Mouse (Mus musculus) adrenal gland, adult 8-10 months (tissue): ENCODE data around the gene Stxbp5. TPM values are rescaled to one million over a fixed set of nuclear protein-coding genes. Genes with fewer than 3 reads are reported as not detected.

Experiments
- DNase-seq: peaks from one replicate; pipeline ENCODE4 v3.0.0; 2022
- total RNA-seq, 4 experiments: library from RNA; stranded (reverse); gene quantifications; 2 replicates each; pipeline ENCODE4 v1.2.4; 2022

The Stxbp5 gene
- total RNA-seq, 4 experiments from 2014 or later: 29.1 to 43.0 (median 31.7) TPM

DNA sequence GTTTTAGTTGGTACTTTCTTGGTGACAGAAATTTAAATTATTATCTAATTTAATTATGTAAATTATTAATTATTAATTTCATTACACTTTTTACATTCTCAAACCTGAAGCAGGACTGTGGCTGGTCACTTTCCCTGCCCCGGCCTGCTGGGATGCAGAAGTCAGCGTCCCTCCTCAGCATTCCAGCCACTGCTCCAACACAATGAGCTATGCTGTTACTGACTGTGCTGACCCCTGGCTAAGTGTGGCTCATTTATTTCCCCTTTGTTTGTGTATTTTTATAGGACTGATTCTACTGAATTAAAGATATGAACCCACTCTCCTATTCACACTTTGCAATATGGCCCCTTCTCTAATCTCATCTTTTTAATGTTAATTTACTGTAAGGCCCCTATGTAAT, 43.0 kb downstream of the Stxbp5 start:
- no peak for DNase-seq

DNA sequence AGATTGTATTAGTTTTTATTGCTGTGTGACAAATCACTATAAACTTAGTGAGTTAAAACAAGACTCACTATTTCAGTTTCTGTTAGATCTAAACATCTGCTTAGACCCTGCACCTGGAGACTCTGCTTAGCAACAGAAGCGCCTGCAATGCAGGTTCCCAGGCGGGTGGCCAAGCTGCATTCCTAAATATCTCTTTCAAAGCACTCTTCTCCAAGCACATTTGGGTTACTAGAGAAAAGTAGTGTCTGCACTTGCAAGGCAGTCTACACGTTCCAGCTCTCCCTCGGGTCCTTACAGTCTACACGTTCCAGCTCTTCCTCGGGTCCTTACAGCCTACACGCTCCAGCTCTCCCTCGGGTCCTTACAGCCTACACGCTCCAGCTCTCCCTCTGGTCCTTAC, 44.1 kb downstream of the Stxbp5 start:
- DNase-seq: no peak

DNA sequence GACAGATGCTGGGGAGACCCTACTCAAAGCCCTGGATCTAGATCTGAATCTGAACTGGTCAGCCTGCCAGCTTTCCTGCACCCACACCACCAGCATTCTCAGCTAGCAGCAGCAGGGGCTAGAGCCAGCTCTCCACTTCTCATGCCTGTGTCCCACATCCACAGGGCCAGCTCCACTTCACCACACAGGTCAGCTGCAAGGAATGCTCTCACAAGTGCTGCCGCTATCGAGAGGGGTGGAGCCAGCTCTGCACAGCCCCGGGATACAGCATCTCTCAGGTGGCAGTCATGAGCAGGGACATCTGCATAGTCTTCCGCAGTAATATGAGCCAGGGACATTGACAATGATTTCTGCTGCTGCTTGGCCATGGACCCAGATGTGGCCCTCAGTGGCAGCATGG, 54.5 kb downstream of the Stxbp5 start:
- DNase-seq: no peak

DNA sequence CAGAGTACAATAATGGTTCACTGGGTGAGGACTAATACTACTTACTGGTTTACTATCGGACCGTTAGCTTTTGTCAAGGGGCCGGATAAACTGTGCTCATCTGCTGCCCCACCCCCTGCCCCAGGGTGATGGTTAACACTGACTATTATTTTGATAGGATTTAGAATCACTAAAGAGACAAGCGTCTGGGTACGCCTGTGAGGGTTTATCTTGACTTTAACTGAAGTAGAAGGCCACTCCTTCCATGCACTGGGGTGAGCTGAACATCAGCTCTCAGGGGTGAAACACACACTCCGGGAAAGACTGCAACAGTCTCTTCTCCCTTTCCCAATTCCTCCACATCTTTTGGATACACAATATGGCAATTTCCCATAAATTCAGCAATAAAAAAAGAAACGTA, 61.5 kb downstream of the Stxbp5 start:
- DNase-seq: no peak

DNA sequence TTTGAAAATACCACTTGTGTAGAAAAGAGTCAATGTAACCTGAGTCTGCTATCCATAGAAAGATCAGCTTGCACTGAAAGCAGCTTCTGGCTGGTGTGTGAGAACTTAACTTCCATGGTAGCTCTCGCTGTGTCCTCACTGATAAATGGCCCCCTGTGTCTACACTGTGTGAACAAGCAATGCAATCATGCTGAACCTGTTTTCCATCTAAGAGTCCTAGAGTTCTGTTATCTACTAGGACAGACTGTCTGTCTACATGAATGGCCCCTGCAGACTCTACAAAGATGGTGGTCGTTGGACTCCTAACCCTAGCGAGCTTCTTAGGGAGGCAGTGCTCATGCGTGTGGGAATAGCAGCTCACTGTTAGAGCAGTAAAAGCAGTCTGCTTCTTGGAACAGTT, 65.9 kb downstream of the Stxbp5 start:
- no peak for DNase-seq

DNA sequence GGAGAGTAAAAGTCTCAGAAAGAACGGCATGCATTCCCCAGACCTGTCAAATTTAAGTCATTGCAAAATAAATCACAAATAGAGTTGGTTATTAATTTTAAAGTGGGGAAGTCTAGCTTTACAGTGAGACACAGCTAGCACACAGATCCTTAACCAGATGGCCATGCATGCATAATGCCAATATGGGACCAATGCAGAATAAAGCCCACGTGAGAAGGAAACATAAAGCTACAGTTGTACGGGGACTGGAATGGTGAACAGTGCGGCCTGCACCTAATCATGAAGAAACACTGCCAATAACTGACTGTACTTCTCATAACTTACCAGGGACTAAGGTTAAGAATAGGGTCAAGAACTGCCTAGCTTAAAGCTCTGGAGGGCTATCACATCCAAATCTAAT, 67.9 kb downstream of the Stxbp5 start:
- no peak for DNase-seq

DNA sequence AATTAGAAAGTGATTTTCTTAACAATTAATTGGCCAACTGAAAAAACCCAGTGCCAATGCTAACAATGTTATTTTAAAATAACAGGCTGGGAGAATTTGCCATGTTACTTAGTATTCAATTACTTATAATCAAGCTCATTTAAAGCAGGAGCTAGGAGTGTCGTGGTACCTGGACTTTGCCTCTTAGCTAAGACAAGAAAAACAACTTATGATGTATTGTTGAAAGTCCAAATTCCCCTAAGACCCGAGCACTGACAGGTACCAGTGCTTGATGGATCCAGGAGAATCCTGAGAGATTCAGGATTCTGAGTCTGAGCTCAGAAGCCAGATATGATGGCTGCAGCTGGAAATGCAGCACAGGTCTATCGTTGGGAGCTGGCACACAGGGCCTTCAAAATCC, 71.1 kb downstream of the Stxbp5 start:
- no peak for DNase-seq

DNA sequence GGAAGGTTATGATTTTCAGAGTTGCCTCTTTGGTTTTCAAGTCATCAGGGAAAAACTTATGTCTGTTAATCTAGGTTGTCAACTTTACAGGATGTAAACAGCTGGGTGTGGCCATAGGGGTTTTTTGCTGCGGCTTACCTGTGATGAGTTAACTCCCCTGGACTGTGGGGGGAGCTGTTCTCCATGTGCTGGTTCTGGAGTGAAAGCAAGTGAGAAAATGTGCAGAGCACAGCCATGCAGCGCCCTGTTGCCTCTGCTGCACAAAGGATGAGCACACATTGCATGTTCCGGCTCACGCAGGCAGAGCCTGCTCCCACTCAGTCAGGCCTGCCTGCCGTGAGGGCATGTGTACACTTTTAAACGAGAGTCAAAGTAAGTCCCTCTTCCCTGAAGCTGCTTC, 79.6 kb downstream of the Stxbp5 start:
- no peak for DNase-seq

DNA sequence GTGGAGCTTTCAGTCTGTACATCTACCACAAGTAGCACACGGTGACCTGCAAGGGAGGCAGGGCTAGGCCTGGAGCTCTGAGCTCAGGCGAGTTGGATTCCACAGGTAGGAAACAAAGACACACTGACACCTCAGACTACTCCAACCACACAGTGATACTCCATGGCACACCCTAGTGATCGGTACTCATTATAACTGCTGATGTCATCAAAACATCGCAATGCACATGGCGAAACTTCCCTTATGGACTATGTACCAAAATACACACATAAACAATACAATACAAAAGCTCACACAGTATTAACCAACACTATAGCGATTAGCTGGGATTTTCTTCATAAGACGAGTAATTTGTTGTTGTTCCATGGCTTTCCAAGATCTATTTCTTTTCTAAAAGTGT, 82.3 kb downstream of the Stxbp5 start:
- DNase-seq: no peak

DNA sequence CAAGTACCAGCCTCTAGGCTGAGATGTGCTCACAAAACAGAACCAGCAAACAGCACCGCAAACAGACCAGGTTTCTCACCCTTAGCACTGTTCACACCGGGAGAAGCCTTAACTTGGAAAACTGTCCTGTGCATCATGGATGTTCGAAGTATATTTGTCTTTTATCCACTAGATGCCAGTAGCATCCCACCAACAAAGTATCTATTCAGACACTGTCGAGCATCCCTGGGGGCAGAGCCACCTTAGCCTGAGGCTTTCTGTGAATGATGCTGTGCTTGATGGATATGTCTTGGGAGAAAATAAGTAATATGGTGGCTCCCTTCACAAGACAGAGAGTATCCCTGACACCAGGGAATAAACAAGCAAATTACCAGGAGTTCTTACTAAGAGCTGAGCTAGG, 87.0 kb downstream of the Stxbp5 start:
- no peak for DNase-seq

DNA sequence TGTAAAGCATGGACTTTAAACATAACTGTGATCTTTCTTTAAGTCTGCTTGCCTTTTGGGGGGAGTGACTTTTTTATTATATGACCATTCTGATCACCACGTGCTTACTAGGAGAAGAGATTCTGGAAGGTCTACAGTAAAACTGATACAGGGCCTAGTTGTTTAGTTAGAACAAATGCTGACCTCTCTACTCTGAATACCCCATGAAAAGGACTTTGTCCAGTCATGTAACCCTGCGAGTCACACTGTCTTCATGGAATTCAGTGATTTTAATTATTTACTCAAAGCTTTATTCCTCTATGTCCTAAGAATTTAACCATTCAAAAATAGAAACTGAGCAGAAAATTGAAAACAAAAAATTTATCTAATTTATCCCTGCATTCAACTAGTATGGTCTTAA, 93.3 kb downstream of the Stxbp5 start:
- DNase-seq: no peak

DNA sequence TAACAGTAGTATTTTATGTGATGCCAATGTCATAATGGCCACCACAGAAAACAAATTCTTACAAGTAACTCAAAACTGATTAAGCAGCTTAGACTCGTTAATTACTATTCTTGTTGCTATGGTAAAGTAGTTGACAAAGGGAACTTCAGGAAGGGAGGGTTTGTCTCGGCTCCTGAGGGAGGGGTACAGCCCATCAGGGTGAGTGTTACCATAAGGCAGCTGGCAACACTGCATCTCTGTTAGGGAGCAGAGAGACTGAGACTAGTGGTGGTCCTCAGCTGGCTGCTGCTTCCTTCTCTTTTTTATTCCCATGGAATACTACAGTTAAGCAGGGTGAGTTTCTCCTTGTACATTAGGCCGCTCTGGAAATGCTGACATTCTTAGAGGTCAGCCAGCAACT, 95.5 kb downstream of the Stxbp5 start:
- DNase-seq: no peak

DNA sequence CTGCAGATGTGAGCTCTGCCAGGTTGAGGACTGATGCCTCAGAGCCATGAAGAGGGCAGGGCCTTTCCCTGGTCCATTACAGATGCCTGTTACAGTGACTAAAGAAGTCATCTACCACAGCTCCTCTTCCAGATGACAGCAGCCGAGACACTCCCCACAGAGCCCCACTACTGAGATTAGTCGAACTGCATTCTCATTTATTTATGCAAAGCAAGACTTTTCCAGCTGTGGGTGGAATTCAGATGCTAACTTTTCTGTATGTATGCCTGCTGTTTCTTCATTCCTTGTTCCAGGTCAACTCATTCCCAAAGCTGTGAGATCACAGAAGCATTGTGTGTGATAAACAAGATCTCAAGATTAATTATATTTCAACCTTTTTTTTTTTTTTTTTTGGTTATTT, 97.8 kb downstream of the Stxbp5 start:
- no peak for DNase-seq

DNA sequence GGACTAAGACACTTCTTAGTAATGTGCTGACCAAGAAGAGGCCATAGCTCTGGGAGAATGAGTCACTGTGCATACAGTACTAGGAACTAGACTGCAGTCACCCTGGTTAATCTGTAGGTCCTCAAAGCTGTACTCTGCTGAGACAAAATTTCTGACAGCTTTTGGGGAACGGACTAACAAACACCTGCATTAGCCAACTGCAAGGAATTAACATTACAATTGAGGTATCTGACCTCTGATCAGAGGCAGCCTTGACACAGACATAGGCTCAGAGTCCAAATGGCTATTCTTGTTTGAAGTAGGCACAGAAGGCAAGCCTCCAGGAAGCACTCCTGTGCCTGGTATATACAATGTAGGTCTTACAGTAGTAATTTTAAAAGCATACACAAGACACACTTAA, 99.3 kb downstream of the Stxbp5 start:
- no peak for DNase-seq

DNA sequence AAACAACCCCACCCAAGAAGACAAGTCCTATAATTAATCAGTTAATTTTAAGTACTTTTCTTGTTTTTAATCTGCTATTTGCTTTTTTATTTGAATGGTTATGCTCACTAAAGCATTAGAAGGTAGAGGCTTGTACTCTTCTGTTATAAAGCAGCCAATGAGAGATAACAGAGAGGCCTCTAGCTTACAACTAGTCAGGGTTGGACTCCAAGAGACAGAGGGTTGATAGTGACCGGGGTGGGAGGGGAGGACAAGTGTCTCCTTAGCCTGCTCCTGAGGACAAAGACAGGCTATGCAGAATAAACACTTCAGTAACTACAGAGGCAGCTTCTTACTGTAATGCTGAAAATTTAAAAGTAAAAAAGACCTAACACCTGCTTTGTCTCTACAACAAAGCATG, 101.8 kb downstream of the Stxbp5 start:
- no peak for DNase-seq

DNA sequence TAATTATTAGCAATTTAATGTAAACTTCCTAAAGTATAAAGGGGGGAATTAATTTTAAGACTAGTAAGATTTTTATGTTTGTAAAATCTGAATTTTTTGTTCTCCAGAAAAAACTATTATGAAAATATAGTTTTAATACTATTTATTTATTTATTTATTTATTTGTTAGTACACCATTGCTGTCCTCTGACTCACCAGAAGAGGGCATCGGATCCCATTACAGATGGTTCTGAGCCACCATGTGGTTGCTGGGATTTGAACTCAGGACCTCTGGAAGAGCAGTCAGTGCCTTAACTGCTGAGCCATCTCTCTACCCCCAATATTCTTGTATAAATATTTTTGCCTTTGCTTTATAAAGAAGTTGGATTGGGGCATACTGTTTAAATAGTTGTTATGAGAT, 104.5 kb downstream of the Stxbp5 start:
- DNase-seq: no peak

DNA sequence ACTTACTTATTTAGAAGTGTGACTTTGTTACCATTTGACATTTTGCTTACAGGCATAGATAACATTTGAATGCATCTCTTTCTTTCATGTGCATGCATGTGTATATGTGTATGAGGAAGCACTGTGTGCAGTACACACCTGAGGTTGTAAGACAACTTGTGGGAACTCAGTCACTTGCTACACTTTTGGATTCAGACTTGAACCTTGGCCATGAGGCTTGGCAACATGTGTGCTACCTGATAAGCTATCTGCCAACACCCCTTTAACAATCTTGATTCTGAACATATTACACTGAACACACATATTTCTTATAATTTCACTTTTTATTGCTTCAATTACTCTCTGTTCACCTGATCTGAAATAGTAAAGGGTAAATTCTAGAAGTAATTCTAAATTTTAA, 106.5 kb downstream of the Stxbp5 start:
- no peak for DNase-seq

DNA sequence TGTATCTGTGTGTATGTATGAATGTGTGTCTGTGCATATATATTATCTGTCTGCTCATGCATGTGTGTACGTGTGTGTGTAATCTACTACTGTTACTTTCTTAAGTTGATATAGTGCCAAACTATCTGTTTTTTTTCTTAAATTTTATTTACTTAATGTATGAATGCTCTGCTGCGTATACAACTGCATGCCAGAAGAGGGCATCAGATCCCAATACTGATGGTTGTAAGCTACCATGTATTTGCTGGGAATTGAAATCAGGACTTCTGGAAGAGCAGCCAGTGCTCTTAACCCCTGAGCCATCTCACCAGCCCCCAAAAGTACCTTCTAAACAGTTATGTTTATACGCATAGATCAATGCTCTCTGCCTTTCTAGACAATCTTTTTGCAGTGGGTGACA, 109.9 kb downstream of the Stxbp5 start:
- DNase-seq: no peak

DNA sequence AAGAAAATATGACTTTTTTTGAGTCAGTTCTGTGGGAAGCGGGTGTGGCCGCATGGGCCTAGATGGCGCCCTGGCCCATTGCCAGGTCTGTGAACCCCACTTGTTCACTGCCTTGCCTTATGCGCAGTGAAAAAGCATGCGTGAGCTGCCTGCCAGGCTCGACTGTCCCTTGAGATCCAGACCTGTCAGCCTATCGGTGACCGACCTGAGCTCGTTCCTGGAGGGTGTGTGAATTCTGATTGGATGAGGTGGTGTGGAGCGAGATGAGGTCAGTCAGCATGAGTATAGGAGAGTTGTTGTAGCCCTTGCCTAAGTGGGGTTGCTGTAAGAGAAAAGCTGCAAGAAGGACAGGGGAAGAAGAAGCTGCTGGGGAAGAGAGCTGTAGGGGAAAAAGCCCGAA, 114.4 kb downstream of the Stxbp5 start:
- no peak for DNase-seq

DNA sequence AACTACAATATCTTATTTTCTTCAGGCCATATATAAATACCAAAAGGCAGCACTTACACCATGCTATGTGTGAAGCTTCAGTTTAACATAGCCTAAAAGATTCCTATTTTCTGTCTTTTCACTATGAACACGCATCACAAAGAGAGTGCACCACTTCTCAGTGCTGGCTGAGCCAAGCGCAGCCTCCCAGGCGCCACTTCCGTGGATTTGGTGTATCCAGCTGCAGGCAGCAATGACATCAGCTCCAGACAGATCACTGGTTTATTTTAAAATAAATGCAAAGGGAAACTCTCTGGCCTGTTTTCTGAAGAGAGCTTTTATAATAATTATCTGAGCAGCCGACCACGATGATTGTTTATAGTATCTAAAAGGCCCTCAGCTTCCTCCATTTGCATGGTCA, 115.2 kb downstream of the Stxbp5 start:
- DNase-seq: no peak

DNA sequence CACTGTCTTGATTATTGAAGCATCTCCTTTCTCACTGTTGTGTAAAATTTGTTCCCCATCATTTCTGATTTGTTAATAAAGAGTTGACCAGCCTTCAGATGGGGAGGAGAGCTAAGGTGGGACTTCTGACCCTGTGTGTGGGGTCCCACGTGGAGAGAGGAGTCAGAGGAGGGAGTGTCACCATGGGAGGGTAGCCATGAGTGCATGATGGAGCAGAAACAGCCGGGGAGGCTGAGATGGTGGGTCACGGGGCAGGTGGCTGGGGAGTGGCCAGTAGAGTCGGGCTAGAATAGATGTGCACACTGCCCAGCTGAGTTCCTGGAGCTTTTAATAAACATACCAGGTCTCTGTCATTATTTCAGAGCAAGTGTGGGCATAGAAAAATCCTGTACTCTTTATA, 121.0 kb downstream of the Stxbp5 start:
- DNase-seq: no peak

DNA sequence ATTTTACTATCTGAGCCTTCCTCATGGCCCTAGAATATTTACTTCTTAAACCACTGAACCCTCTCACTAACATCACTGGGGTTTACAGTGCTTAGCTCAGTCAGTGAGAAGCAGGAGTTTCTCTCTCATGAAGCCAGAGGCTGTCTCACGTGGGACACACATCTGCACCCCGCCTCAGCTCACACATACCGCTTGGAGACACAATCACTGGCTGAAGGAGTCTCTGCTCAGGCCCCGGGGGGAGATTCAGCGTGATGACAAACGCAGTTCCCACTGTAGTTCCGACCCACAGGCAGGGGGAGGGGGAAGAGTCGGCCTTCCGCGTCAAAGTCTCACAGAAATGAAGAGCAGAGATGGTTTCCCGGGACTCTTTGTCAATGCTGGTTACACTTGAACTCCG, 130.6 kb downstream of the Stxbp5 start:
- DNase-seq: no peak

DNA sequence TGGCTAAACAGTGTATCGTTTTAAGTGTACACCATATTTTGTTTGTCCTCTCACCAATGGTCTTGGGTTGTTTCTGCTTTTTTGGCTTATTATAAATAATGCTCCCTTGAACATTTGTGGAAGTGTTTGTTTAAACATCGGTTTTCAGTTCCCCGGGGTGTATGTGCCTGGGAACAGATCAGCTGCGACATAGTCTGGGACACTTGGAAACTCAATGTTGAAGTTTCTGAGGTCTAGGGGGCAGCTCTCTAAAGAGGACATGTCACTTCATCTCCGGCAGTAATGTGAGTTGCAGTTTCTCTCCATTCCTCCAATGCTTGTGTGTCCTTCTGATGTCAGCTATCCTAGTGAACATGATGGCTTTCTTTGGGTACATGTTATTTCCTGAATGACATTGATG, 137.0 kb downstream of the Stxbp5 start:
- no peak for DNase-seq

DNA sequence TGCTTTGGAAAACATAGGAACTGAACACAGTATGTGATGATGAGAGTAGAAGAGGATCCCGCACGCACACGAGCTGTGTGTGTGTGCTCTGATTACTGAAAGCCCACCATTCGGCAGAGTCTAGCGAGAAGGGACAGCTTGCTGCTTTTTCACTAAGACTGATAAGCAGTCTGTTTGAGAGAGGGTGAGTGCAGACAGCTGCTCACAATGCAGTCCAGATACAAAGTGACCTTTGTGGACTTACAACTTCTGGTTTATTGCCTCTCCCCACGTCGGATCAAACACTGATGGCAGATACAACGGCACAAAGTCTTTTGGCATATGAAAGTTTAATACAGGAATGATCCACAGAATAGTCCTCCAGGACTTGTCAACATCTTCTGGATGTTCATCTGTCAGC, 140.6 kb downstream of the Stxbp5 start:
- DNase-seq: no peak

DNA sequence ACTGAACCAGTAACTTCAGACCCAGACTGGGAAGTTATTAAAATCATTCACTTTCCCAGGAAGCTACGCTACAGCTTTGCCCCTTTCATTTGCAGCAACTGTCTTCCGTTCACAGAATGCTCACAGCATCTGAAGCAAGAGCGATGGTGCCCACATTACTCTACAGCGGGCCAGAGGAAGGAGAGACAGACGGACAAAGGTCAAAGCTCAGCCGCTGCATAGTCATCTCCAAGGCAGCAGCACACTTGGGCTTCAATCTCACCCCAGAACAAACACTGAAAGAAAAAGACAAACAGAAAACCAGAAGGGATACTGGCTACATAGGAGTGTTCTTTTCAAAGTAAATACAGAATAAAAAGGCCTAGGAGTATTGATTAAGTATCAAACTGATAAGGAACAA, 144.3 kb downstream of the Stxbp5 start:
- DNase-seq: no peak

DNA sequence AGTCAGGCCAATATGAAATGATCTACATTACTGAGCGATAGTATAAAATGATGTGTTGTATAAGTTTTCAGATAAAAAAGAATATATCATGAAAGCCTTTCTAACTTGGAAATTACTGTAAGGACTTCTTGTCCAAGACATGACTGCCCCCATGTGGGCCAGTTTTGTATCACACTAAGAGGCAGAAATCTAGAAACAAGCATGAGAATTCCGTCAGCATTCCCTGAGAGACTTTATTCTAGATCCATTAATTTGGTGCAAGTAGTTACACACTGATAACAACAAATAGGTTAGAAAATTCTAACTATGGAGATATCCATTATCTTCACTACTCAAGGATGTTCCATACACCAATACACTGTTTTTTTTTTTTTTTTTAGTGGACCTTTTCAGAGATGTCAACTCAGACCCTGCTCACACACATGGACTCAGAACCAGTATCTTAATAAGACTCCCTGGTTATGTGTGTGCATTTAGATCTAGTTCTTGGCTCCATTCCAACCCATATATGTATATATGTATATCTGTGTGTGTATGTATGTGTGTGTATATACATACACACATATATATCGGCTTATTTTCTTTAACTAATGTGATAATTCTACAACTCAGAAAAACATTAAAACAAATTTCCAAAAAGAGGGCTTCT, 145.9 kb downstream of the Stxbp5 start:
- peak; percentile 27 for DNase-seq
